Mouse (Mus musculus) left cerebral cortex, postnatal 4 days (tissue): ENCODE results near the gene Rwdd2b. TPM values are rescaled to one million over a fixed set of nuclear protein-coding genes. Genes with fewer than 3 reads are reported as not detected.

Experiments used
- DNase-seq: peaks from one replicate; pipeline ENCODE4 v3.0.0-alpha.2; 2022
- intact Hi-C: fragments of 180-260 bp; cut with DNase I; formaldehyde crosslinking; loops from one replicate; pipeline ENCODE4 v1.15.1; 2025
- total RNA-seq, 2 experiments: library from RNA; stranded (reverse); gene quantifications; 2 replicates each; pipeline ENCODE4 v1.2.3; 2021

The Rwdd2b gene
- total RNA-seq, 2 experiments from 2014 or later: 12.4 to 12.5 TPM

DNA sequence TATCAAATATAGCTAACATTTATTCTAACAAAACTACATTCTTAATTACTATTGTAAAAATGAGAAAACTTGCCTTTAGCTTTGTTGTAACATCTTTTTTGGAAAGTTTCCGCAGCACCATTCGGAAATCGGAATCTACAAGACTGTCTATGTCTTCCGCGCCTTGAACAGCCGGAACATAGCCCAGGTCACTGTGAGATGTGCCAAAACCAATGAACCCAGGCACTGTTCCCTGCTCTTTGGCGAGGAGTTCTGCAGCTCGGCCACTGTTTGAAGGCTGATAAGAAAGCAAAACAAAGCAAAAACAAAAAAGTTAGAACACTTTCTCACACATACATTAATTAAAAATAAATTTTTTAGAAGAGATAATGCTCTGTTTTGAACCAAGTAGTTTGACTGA is 12.9 kb downstream of the Rwdd2b start:
- no peak for DNase-seq
- intact Hi-C loops: no loop called here

DNA sequence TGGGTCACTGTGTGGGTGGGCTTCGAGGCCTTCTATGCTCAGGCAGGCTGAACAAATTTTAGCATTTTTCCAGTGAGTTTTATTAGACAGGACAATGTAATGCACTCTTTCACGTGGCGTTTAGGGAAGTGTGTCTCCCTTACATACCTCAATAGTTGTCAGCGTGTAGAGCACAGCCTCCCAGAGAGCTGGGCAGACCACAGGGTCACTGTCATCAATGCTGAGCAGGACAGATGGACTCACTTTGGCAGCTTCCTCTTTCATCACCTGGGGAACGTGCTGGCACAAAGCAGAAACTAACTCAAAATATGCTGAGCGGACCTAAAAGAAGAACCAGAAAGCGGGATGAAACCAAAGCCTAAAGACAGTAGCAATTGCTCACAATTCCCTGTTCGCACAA is 19.7 kb downstream of the Rwdd2b start:
- DNase-seq: no peak

GRCm38 (mm10) chr16:87405001-87405400 is 35.4 kb downstream of the Rwdd2b start:
- intact Hi-C loops: no loop called here
- peak; percentile 4 for DNase-seq

More for the DNA sequence above, 19.7 kb downstream of the Rwdd2b start:
- intact Hi-C loops: loop anchor here (5.0 kb wide), 1 partner anchor 62 kb away; no protein-coding TSS in a partner anchor

DNA sequence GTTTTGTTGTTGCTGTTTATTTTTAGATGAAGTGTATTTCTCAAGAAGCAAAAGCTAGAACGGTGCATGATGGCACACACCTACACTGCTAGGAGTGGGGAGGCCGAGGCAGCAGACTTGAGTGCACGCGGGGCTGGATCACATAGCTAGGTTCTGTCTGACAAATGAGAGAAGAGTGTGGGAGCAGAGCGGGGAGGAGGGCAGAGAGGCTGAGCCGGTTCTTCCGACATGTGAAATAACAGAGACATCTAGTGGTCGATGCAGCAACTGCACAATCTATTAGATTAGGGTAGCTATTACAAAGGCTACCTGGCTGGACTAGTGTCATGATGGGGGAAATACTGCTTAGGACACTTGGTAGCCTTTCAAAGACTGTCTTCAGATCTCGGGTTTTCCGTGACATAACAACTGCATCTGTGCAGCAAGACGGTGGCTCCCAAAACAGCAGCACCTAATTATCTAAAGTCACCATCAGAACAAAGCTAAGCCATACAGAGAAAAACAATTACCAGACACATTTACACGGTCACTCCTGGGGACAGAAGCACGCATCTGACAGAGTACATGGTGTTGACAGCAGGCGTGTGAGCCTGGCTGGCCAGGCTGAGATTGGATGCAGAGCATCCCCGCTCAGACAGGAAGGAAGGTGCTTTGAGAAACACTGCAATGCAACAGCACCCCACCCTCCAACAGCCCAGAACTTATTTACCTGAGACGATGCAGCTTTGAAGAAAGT is 46.4 kb downstream of the Rwdd2b start:
- peak; percentile 52 for DNase-seq
- intact Hi-C loops: loop anchor here (10.0 kb wide), 1 partner anchor 1589 kb away; the partner anchor contains the start of gene Adamts1

GRCm38 (mm10) chr16:87387444-87387977 is 52.9 kb downstream of the Rwdd2b start:
- no peak for DNase-seq
- intact Hi-C loops: no loop called here

GRCm38 (mm10) chr16:87384366-87384765 is 56.0 kb downstream of the Rwdd2b start:
- intact Hi-C loops: no loop called here
- DNase-seq: no peak

Other genes starting within 250 kb of the Rwdd2b start
- gene N6amt1, start 86.4 kb downstream of the Rwdd2b start, total RNA-seq: 10 to 100 TPM; 16.7 to 19.1 TPM
- gene Ltn1, start 8.0 kb downstream of the Rwdd2b start, total RNA-seq: 10 to 100 TPM; 42.1 to 44.1 TPM
- 10 to 100 TPM; 58.8 to 68.5 TPM for gene Usp16, start 14.1 kb upstream of the Rwdd2b start, total RNA-seq
- gene Cct8, start 55.3 kb upstream of the Rwdd2b start, total RNA-seq: 100 to 1,000 TPM; 241 to 246 TPM
- under 1 TPM; 0.28 to 0.52 TPM for gene Map3k7cl, start 112.8 kb upstream of the Rwdd2b start, total RNA-seq